Mouse (Mus musculus): ENCODE measurements at regions not wholly inside any gene's neighbourhood (a gene's known extent, or its start where the extent isn't known, plus 50 kb on each side); places are given as distances from the start of the nearest gene placed in this dataset.

GRCm38 (mm10) chr7:110715545-110715944, 52.5 kb upstream of the Ampd3 start:
- H3K9me3 ChIP-seq (replicated peaks; ENCODE audit: insufficient read depth, low read length): no peaks in the 10 kb centered on the region
- H3K36me3 ChIP-seq (ENCODE audit: control insufficient read depth in 1 of 2, insufficient read depth in 2 of 2, low read length in 2 of 2): no peaks in the 10 kb centered on the region
- H3K4me1 ChIP-seq (ENCODE audit: control insufficient read depth in 1 of 2, insufficient read depth in 2 of 2, low read length in 2 of 2): no peaks in the 10 kb centered on the region
- H3K27ac ChIP-seq (ENCODE audit: control insufficient read depth, low read depth, low read length): no peak overlapping the region
- H3K79me2 ChIP-seq (ENCODE audit: control insufficient read depth, insufficient read depth, low read length, poor library complexity): no peaks in the 10 kb centered on the region
- peaks cover 0 to 2% of the 10 kb centered on the region in 2 experiments; a peak in 3 of 4 replicates for H3K27me3 ChIP-seq (ENCODE audit: control insufficient read depth in 1 of 2, insufficient read depth in 2 of 2, low read length in 2 of 2)
- H3K9ac ChIP-seq (ENCODE audit: control insufficient read depth, low read depth, low read length, poor library complexity, severe bottlenecking): no peak overlapping the region
- TF ChIP-seq GABPA (IDR thresholded peaks at IDR 0.05; ENCODE audit: low read depth, low read length) (no peak), NELFE (IDR thresholded peaks at IDR 0.05; ENCODE audit: low read depth, low read length) (no peak), TCF12 (IDR thresholded peaks at IDR 0.05; ENCODE audit: low read depth, low read length) (no peak), POLR2AphosphoS2 (IDR thresholded peaks at IDR 0.05; ENCODE audit: low read length) (no peak), SMC3 (IDR thresholded peaks at IDR 0.05; ENCODE audit: low read depth, low read length) (no peak), SIN3A (IDR thresholded peaks at IDR 0.05; ENCODE audit: low read length) (no peak), ZC3H11A (IDR thresholded peaks at IDR 0.05; ENCODE audit: low read depth, low read length) (no peak), ZMIZ1 (IDR thresholded peaks at IDR 0.05; ENCODE audit: low read depth, low read length) (no peak), GATA1 (IDR thresholded peaks at IDR 0.05; ENCODE audit: low read depth, low read length) (no peak), POLR2AphosphoS5 (IDR thresholded peaks at IDR 0.05; ENCODE audit: borderline replicate concordance, low read depth, low read length) (no peak), CHD1 (IDR thresholded peaks at IDR 0.05; ENCODE audit: low read depth, low read length) (no peak), MYB (IDR thresholded peaks at IDR 0.05; ENCODE audit: low read depth, low read length) (no peak), CTCF (IDR thresholded peaks at IDR 0.05 in 2 of 3, conservative IDR thresholded peaks at IDR 0.05 in 1 of 3; ENCODE audit: control insufficient read depth in 1 of 3, insufficient read depth in 1 of 3, low read depth in 2 of 3, low read length in 3 of 3, poor library complexity in 1 of 3, severe bottlenecking in 1 of 3) (no peak), MAZ (IDR thresholded peaks at IDR 0.05; ENCODE audit: low read depth, low read length) (no peak), USF2 (IDR thresholded peaks at IDR 0.05; ENCODE audit: borderline replicate concordance in 1 of 2, insufficient read depth in 1 of 2, low read depth in 1 of 2, low read length in 2 of 2) (no peak), POLR2A (IDR thresholded peaks at IDR 0.05; ENCODE audit: control insufficient read depth in 1 of 2, insufficient read depth in 1 of 2, low read depth in 1 of 2, low read length in 2 of 2, poor library complexity in 1 of 2) (no peak), TAL1 (IDR thresholded peaks at IDR 0.05; ENCODE audit: low read length) (no peak), MAFK (IDR thresholded peaks at IDR 0.05; ENCODE audit: borderline replicate concordance, low read depth, low read length) (no peak), USF1 (IDR thresholded peaks at IDR 0.05; ENCODE audit: low read depth, low read length) (no peak), HCFC1 (IDR thresholded peaks at IDR 0.05; ENCODE audit: low read depth, low read length) (no peak)
- no peak overlapping the region for H3K4me3 ChIP-seq (ENCODE audit: control insufficient read depth in 1 of 2, insufficient read depth in 1 of 2, low read depth in 2 of 2, low read length in 2 of 2)
- no peak for DNase-seq (ENCODE audit: low read depth, low spot score)

DNA sequence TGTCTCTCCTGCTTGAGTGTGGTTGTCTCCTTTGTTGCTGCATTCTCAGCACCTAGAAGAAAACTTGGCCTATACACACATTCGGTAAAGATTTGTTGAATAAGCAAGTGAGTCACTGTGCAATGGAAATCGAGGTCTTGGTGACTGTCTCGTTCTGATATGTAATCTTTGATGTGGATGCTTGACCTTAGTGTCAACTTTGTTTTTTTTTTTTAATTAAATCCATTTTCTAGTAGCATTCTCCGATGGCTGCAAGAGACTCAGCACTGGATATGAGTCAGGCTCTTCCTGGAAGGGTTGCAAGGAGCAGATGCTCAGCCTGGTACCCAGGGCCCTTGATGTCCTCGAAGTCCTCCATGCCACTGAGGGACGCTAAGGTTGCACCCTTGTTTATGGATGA, 50.9 kb upstream of the Ampd3 start:
- no peak overlapping the region for H3K4me3 ChIP-seq (ENCODE audit: control insufficient read depth in 1 of 2, insufficient read depth in 1 of 2, low read depth in 2 of 2, low read length in 2 of 2)

More for the DNA sequence above, 50.9 kb upstream of the Ampd3 start:
- no peaks in the 10 kb centered on the region for H3K36me3 ChIP-seq (ENCODE audit: control insufficient read depth in 1 of 2, insufficient read depth in 2 of 2, low read length in 2 of 2)
- H3K4me1 ChIP-seq (ENCODE audit: control insufficient read depth in 1 of 2, insufficient read depth in 2 of 2, low read length in 2 of 2): no peaks in the 10 kb centered on the region
- DNase-seq (ENCODE audit: low read depth, low spot score): no peak
- TF ChIP-seq UBTF (IDR thresholded peaks at IDR 0.05; ENCODE audit: borderline replicate concordance, insufficient read depth, low read depth, low read length) (no peak), TBP (IDR thresholded peaks at IDR 0.05; ENCODE audit: low read depth, low read length) (no peak), POLR2AphosphoS5 (IDR thresholded peaks at IDR 0.05; ENCODE audit: borderline replicate concordance, low read depth, low read length) (no peak), ELF1 (IDR thresholded peaks at IDR 0.05; ENCODE audit: low read depth, low read length) (no peak), ZMIZ1 (IDR thresholded peaks at IDR 0.05; ENCODE audit: low read depth, low read length) (no peak), CHD2 (IDR thresholded peaks at IDR 0.05; ENCODE audit: low read length) (no peak), HCFC1 (IDR thresholded peaks at IDR 0.05; ENCODE audit: low read depth, low read length) (no peak), NRF1 (IDR thresholded peaks at IDR 0.05; ENCODE audit: insufficient read depth, low read depth, low read length, poor library complexity, severe bottlenecking) (no peak), MEF2A (IDR thresholded peaks at IDR 0.05; ENCODE audit: extremely low read depth, insufficient replicate concordance, low read depth, low read length, poor library complexity, severe bottlenecking) (no peak), JUND (IDR thresholded peaks at IDR 0.05; ENCODE audit: low read depth, low read length) (no peak), POLR2AphosphoS2 (IDR thresholded peaks at IDR 0.05; ENCODE audit: low read length) (no peak), BHLHE40 (IDR thresholded peaks at IDR 0.05; ENCODE audit: borderline replicate concordance, low read depth, low read length) (no peak), MAX (IDR thresholded peaks at IDR 0.05; ENCODE audit: low read length) (no peak), RAD21 (IDR thresholded peaks at IDR 0.05; ENCODE audit: low read depth, low read length) (no peak), KAT2A (conservative IDR thresholded peaks at IDR 0.05; ENCODE audit: low read depth, low read length) (no peak)
- no peak overlapping the region for H3K9ac ChIP-seq (ENCODE audit: control insufficient read depth, low read depth, low read length, poor library complexity, severe bottlenecking)
- H3K9me3 ChIP-seq (replicated peaks; ENCODE audit: insufficient read depth, low read length): no peaks in the 10 kb centered on the region
- H3K27me3 ChIP-seq (ENCODE audit: control insufficient read depth in 1 of 2, insufficient read depth in 2 of 2, low read length in 2 of 2): peaks cover 0 to 2% of the 10 kb centered on the region in 2 experiments; a peak in 3 of 4 replicates
- no peaks in the 10 kb centered on the region for H3K79me2 ChIP-seq (ENCODE audit: control insufficient read depth, insufficient read depth, low read length, poor library complexity)
- no peak overlapping the region for H3K27ac ChIP-seq (ENCODE audit: control insufficient read depth, low read depth, low read length)
